Mouse (Mus musculus): ENCODE results near the gene Rraga. TPM values are rescaled to one million over a fixed set of nuclear protein-coding genes. Genes with fewer than 3 reads are reported as not detected.

Gene Rraga
- total and polyA plus RNA-seq, 3 experiments = 13.6 to 96.2 (median 38.3) TPM

GRCm38 (mm10) chr4:86541573-86541972 is 33.9 kb upstream of the Rraga start:
- Histone ChIP-seq H3K4me3 (replicated peaks in 1 of 3; ENCODE audit: low read depth in 2 of 3, low read length in 2 of 3, poor library complexity in 1 of 3) (no peak overlapping the region), H3K9ac (ENCODE audit: insufficient read depth, low read depth) (no peak overlapping the region), H3K9me3 (replicated peaks; ENCODE audit: low read length) (no peaks in the 10 kb centered on the region), H3K27me3 (replicated peaks) (no peaks in the 10 kb centered on the region), H3K4me2 (ENCODE audit: insufficient read depth, low read depth, poor library complexity, severe bottlenecking) (no peak overlapping the region), H3K36me3 (replicated peaks in 1 of 2; ENCODE audit: control insufficient read depth in 1 of 2, insufficient read depth in 1 of 2, low read length in 1 of 2) (no peaks in the 10 kb centered on the region), H3K4me1 (ENCODE audit: control insufficient read depth in 1 of 2, insufficient read depth in 2 of 2) (peaks cover 6 to 44% of the 10 kb centered on the region in 2 experiments), H3K79me2 (replicated peaks; ENCODE audit: control insufficient read depth, extremely low read depth, insufficient read depth, poor library complexity, severe bottlenecking) (no peaks in the 10 kb centered on the region), H3K27ac (ENCODE audit: insufficient read depth, low read depth) (no peak overlapping the region)
- DNase-seq (ENCODE audit: extremely low read depth) = no peak
- TF ChIP-seq EP300 (IDR thresholded peaks at IDR 0.05; ENCODE audit: low read length) (no peak), ZNF384 (IDR thresholded peaks at IDR 0.05; ENCODE audit: low read depth, low read length) (no peak), USF1 (IDR thresholded peaks at IDR 0.05; ENCODE audit: low read depth, low read length) (no peak), ZC3H11A (IDR thresholded peaks at IDR 0.05; ENCODE audit: low read depth, low read length) (no peak), TBP (conservative IDR thresholded peaks at IDR 0.05; ENCODE audit: low read depth, low read length) (no peak), ZMIZ1 (IDR thresholded peaks at IDR 0.05; ENCODE audit: low read depth, low read length) (no peak), PAX5 (IDR thresholded peaks at IDR 0.05; ENCODE audit: low read length) (no peak), CTCF (conservative IDR thresholded peaks at IDR 0.05 in 1 of 2, IDR thresholded peaks at IDR 0.05 in 1 of 2; ENCODE audit: low read depth in 2 of 2, low read length in 2 of 2) (no peak), E2F4 (IDR thresholded peaks at IDR 0.05; ENCODE audit: insufficient replicate concordance, low read depth, low read length) (no peak), MAZ (IDR thresholded peaks at IDR 0.05; ENCODE audit: low read depth, low read length) (no peak), JUN (IDR thresholded peaks at IDR 0.05; ENCODE audit: insufficient read depth, low read depth, low read length) (no peak), UBTF (IDR thresholded peaks at IDR 0.05; ENCODE audit: low read depth, low read length) (no peak), JUND (conservative IDR thresholded peaks at IDR 0.05; ENCODE audit: low read depth, low read length) (no peak), ELF1 (IDR thresholded peaks at IDR 0.05; ENCODE audit: low read depth, low read length) (no peak), BHLHE40 (IDR thresholded peaks at IDR 0.05; ENCODE audit: low read depth, low read length) (no peak)
- dilution Hi-C loops (cut with MboI; ENCODE audit: extremely low pct_ligation_motif_present, extremely low pct_unique_long_range_greater_than_20kb, low sequenced_read_pairs) = no loop called here
- in situ Hi-C loops (cut with MboI; ENCODE audit: low pct_ligation_motif_present, low pct_unique_long_range_greater_than_20kb, low sequenced_read_pairs) = loop anchor here (5.0 to 25.0 kb wide), 3 partner anchors 36 to 704 kb away; partner anchors contain the start of gene Rraga

GRCm38 (mm10) chr4:86543999-86544398 is 31.5 kb upstream of the Rraga start:
- dilution Hi-C loops (cut with MboI; ENCODE audit: extremely low pct_ligation_motif_present, extremely low pct_unique_long_range_greater_than_20kb, low sequenced_read_pairs) (no loop called here), in situ Hi-C loops (cut with MboI; ENCODE audit: low pct_ligation_motif_present, low pct_unique_long_range_greater_than_20kb, low sequenced_read_pairs) (loop anchor here (5.0 to 25.0 kb wide), 3 partner anchors 33 to 707 kb away; partner anchors contain the start of gene Rraga)
- H3K27ac ChIP-seq (ENCODE audit: insufficient read depth, low read depth) = no peak overlapping the region
- no peaks in the 10 kb centered on the region for H3K27me3 ChIP-seq (replicated peaks)
- no peak overlapping the region for H3K4me3 ChIP-seq (replicated peaks in 1 of 3; ENCODE audit: low read depth in 2 of 3, low read length in 2 of 3, poor library complexity in 1 of 3)
- H3K36me3 ChIP-seq (replicated peaks in 1 of 2; ENCODE audit: control insufficient read depth in 1 of 2, insufficient read depth in 1 of 2, low read length in 1 of 2) = no peaks in the 10 kb centered on the region
- TF ChIP-seq GABPA (IDR thresholded peaks at IDR 0.05; ENCODE audit: insufficient replicate concordance, low read depth, low read length) = no peak
- TF ChIP-seq EP300 (IDR thresholded peaks at IDR 0.05; ENCODE audit: low read length) = peak; percentile 23; the same call in 1 of the 2 replicates
- TF ChIP-seq SIN3A (IDR thresholded peaks at IDR 0.05; ENCODE audit: low read length) = no peak
- no peak for TF ChIP-seq KAT2A (IDR thresholded peaks at IDR 0.05; ENCODE audit: insufficient replicate concordance, low read length)
- no peak for TF ChIP-seq ELF1 (IDR thresholded peaks at IDR 0.05; ENCODE audit: low read depth, low read length)
- TF ChIP-seq ZNF384 (IDR thresholded peaks at IDR 0.05; ENCODE audit: low read depth, low read length) = no peak
- no peak for TF ChIP-seq MAZ (IDR thresholded peaks at IDR 0.05; ENCODE audit: low read depth, low read length)
- TF ChIP-seq JUND (conservative IDR thresholded peaks at IDR 0.05; ENCODE audit: low read depth, low read length) = no peak
- TF ChIP-seq POLR2A (IDR thresholded peaks at IDR 0.05; ENCODE audit: low read depth, low read length) = no peak
- TF ChIP-seq JUN (IDR thresholded peaks at IDR 0.05; ENCODE audit: insufficient read depth, low read depth, low read length) = no peak
- no peak for TF ChIP-seq ZMIZ1 (IDR thresholded peaks at IDR 0.05; ENCODE audit: low read depth, low read length)
- no peak for TF ChIP-seq MAFK (IDR thresholded peaks at IDR 0.05; ENCODE audit: insufficient replicate concordance, low read length)
- TF ChIP-seq USF2 (conservative IDR thresholded peaks at IDR 0.05; ENCODE audit: low read depth, low read length) = no peak
- TF ChIP-seq CTCF (conservative IDR thresholded peaks at IDR 0.05 in 1 of 2, IDR thresholded peaks at IDR 0.05 in 1 of 2; ENCODE audit: low read depth in 2 of 2, low read length in 2 of 2) = no peak
- no peak for TF ChIP-seq NELFE (IDR thresholded peaks at IDR 0.05; ENCODE audit: low read depth, low read length)
- no peak for TF ChIP-seq TCF12 (IDR thresholded peaks at IDR 0.05; ENCODE audit: low read depth, low read length)
- no peak for TF ChIP-seq SMC3 (IDR thresholded peaks at IDR 0.05; ENCODE audit: low read depth, low read length)
- no peak for TF ChIP-seq MYC (IDR thresholded peaks at IDR 0.05; ENCODE audit: low read depth, low read length)
- peak; percentile 7; the same call in 1 of the 2 replicates for TF ChIP-seq IRF4 (IDR thresholded peaks at IDR 0.05; ENCODE audit: low read depth, low read length)
- no peak for TF ChIP-seq NRF1 (IDR thresholded peaks at IDR 0.05; ENCODE audit: low read depth, low read length)
- TF ChIP-seq HCFC1 (IDR thresholded peaks at IDR 0.05; ENCODE audit: low read depth, low read length) = no peak
- TF ChIP-seq PAX5 (IDR thresholded peaks at IDR 0.05; ENCODE audit: low read length) = no peak
- TF ChIP-seq ZC3H11A (IDR thresholded peaks at IDR 0.05; ENCODE audit: low read depth, low read length) = no peak
- TF ChIP-seq USF1 (IDR thresholded peaks at IDR 0.05; ENCODE audit: low read depth, low read length) = no peak
- TF ChIP-seq MEF2A (IDR thresholded peaks at IDR 0.05; ENCODE audit: borderline replicate concordance, low read depth, low read length) = peak; percentile 55; the same call in 1 of the 2 replicates
- H3K9me3 ChIP-seq (replicated peaks; ENCODE audit: low read length) = no peaks in the 10 kb centered on the region
- H3K4me1 ChIP-seq (ENCODE audit: control insufficient read depth in 1 of 2, insufficient read depth in 2 of 2) = peaks cover 9 to 44% of the 10 kb centered on the region in 2 experiments
- DNase-seq (ENCODE audit: extremely low read depth) = peak; percentile 23
- H3K4me2 ChIP-seq (ENCODE audit: insufficient read depth, low read depth, poor library complexity, severe bottlenecking) = no peak overlapping the region
- H3K79me2 ChIP-seq (replicated peaks; ENCODE audit: control insufficient read depth, extremely low read depth, insufficient read depth, poor library complexity, severe bottlenecking) = no peaks in the 10 kb centered on the region
- no peak overlapping the region for H3K9ac ChIP-seq (ENCODE audit: insufficient read depth, low read depth)

All from CH12.LX (cell line).